Mouse (Mus musculus) left cerebral cortex, adult 18-20 months (tissue): ENCODE results near the gene Mtnr1a. TPM values are rescaled to one million over a fixed set of nuclear protein-coding genes. Genes with fewer than 3 reads are reported as not detected.

Experiments
- DNase-seq, 2 experiments: peaks; one replicate each; pipeline ENCODE4 v3.0.0; 2021 to 2022; ENCODE audit warnings: low spot score in 2 of 2, mixed read lengths in 1 of 2
- total RNA-seq, 2 experiments: library from RNA; stranded (reverse); gene quantifications; 2 replicates each; pipeline ENCODE4 v1.2.3; 2021

Mtnr1a gene
- total RNA-seq, 2 experiments from 2014 or later: not detected

DNA sequence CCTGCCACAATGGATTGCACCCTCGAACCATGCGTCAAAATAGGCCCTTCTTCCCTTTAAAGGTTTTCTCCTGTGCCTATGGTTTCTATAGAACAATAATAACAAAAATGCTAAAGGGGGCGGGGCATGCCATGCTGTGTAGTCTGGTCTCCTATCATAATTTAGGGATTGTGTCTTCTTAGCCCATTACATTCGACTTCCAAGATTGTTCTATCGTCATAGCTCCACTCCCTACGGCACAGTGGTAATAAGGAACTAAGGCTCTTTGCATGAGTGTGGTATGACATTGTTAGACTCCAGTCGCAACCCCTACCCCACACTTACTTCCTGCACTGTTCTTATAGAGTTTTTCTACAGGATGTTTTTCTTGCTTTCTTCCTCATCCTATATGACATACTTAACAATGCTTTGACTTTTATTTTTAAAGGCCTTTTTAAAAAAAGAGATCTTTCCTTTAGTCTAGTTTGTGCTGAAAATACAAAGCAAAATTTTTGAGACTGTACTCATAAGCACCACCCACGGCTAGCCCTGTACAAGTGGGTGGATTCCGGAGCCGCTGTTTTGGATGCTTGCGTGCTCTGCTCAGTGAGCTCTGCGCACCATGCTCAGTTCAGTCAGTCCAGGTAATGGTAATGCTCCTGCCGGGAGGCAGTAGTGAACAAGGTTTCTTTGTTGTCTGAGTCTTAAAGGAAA is 40.6 kb downstream of the Mtnr1a start:
- DNase-seq: peak; percentile 48 to 69

- DNase-seq: no peak
These were observed 41.3 kb downstream of the Mtnr1a start for GRCm38 (mm10) chr8:45110064-45110812.

- DNase-seq: no peak
These were observed 41.8 kb downstream of the Mtnr1a start for GRCm38 (mm10) chr8:45110813-45111104.

DNA sequence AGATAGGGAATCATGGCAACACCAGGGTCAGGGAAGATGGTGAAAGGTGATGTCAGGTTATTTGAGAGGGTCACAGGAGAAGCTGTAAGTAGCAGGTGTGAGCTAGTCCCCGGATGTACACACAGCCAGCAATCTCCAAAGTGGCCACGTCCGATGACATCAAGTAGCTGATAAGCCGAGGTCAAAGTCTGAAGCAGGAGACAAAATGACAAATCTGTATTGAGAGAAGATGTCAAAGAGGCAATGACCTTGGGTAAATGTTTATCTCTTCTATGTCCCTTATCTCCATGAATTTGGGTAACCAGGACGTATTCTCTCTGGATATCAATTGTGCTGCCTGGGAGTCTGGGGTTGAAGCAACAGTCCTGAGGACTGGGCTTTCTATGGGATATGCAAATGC is 42.9 kb downstream of the Mtnr1a start:
- no peak for DNase-seq

GRCm38 (mm10) chr8:45117588-45117987 is 48.7 kb downstream of the Mtnr1a start:
- DNase-seq: no peak

DNA sequence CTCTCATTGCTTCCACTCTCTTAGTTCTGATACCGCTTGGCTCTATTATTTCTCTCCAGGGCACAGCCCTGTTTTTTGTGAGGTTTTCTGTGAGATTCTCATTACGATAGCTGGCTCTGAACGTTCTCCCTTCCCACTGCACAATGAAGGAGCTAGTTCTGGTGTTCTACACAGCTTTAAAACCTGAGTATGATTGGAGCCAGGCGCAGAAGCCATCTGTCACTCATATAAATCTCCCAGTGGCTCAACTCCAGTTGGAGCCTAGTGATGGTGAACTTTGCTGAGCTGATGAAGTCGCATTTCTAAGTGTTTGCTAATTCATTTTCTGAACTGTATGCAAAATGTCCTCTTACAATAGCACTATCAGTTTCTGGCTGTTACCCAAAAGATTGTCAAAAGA is 56.7 kb downstream of the Mtnr1a start:
- no peak for DNase-seq

Other genes starting within 250 kb of the Mtnr1a start
- gene Fat1, start 133.7 kb upstream of the Mtnr1a start, total RNA-seq: 10 to 100 TPM; 28.5 to 30.1 TPM
- gene F11, start 192.9 kb downstream of the Mtnr1a start, total RNA-seq: not detected
- gene Klkb1, start 225.7 kb downstream of the Mtnr1a start, total RNA-seq: not detected
- gene Gm45753, start 239.3 kb downstream of the Mtnr1a start, total RNA-seq: not detected